Mouse (Mus musculus) limb, embryonic 13.5 days (tissue): ENCODE data around the gene Mgp. TPM values are rescaled to one million over a fixed set of nuclear protein-coding genes. Genes with fewer than 3 reads are reported as not detected.

ENCODE experiments used
- ATAC-seq: fragments of 200-750 bp; cut with Nextera tagmentation; 2 replicates; pipeline ENCODE4 v1.8.0; 2017; ENCODE audit warnings: low read depth, moderate number of reproducible peaks, moderate TSS enrichment; ENCODE audit not compliant: low FRiP score
- H3K27ac ChIP-seq: fragments of 300-500 bp; sonication (generic); 2 replicates; pipeline ENCODE4 v1.5.1; 2015; ENCODE audit warnings: inconsistent platforms, mild to moderate bottlenecking, moderate library complexity
- H3K27me3 ChIP-seq: fragments of 300-500 bp; sonication (generic); 2 replicates; pipeline ENCODE4 v1.6.1; 2015; ENCODE audit warnings: mild to moderate bottlenecking, inconsistent platforms
- H3K36me3 ChIP-seq: fragments of 300-500 bp; sonication (generic); 2 replicates; pipeline ENCODE4 v1.6.1; 2015; ENCODE audit warnings: inconsistent platforms, mild to moderate bottlenecking, moderate library complexity
- H3K4me1 ChIP-seq: fragments of 300-500 bp; sonication (generic); 2 replicates; pipeline ENCODE4 v1.6.1; 2015; ENCODE audit warnings: inconsistent platforms
- H3K4me2 ChIP-seq: fragments of 300-500 bp; sonication (generic); replicated peaks from 2 replicates; pipeline ENCODE4 v1.6.1; 2015; ENCODE audit warnings: inconsistent platforms, mild to moderate bottlenecking, moderate library complexity
- H3K4me3 ChIP-seq: fragments of 300-500 bp; sonication (generic); 2 replicates; pipeline ENCODE4 v1.5.1; 2015; ENCODE audit warnings: moderate library complexity, mild to moderate bottlenecking, inconsistent platforms
- H3K9ac ChIP-seq: fragments of 300-500 bp; sonication (generic); 2 replicates; pipeline ENCODE4 v1.6.1; 2015; ENCODE audit warnings: mild to moderate bottlenecking, inconsistent platforms
- H3K9me3 ChIP-seq: fragments of 300-500 bp; sonication (generic); 2 replicates; pipeline ENCODE4 v1.6.1; 2016; ENCODE audit warnings: inconsistent platforms
- WGBS: fragments of 180-500 bp; shearing (Covaris S2); methylation state at CpG from one replicate; pipeline ENCODE4 v1.1.7; 2015; 5-methylcytosine and 5-hydroxymethylcytosine counted together
- polyA plus RNA-seq: library from polyadenylated mRNA; unstranded; fragments of >200 nt; fragmentation: Nextera tagmentation; extraction: Ambion mirVana; gene quantifications from 2 replicates; pipeline ENCODE4 v1.2.1, GENCODE M21; 2015

The Mgp gene
- polyA plus RNA-seq, result 180 and 183 TPM in 2 replicates

- Histone ChIP-seq H3K27ac (peak within 1 kb of the TSS; percentile 85), H3K9me3 (no peaks in the 10 kb centered on the region), H3K9ac (peak within 1 kb of the TSS; percentile 67), H3K4me3 (peak within 1 kb of the TSS; percentile 46), H3K27me3 (no peaks in the 10 kb centered on the region), H3K36me3 (0 out of 2 replicates have a peak, but pooled peaks cover 5% of the 10 kb centered on the region), H3K4me2 (peak within 1 kb of the TSS; percentile 63), H3K4me1 (peaks cover 32% of the 10 kb centered on the region)
- 15% methylated on average over 9 of the region's 9 CpGs for whole genome bisulfite sequencing
- ATAC-seq, result peak; percentile 90
These were observed at the start of gene Mgp for GRCm38 (mm10) chr6:136875670-136876069. Gene Mgp (minus strand): TSS chr6:136875823.

GRCm38 (mm10) chr6:136925049-136925448 lies 49.4 kb upstream of the Mgp start:
- Histone ChIP-seq H3K9ac (no peak overlapping the region), H3K27ac (no peak overlapping the region; the same call in 1 of the 2 replicates), H3K36me3 (no peaks in the 10 kb centered on the region; the same call in 1 of the 2 replicates), H3K9me3 (no peaks in the 10 kb centered on the region), H3K4me2 (no peak overlapping the region), H3K4me3 (no peak overlapping the region), H3K27me3 (no peaks in the 10 kb centered on the region), H3K4me1 (peaks cover 11% of the 10 kb centered on the region)
- ATAC-seq, result no peak
- 44% methylated on average over 8 of the region's 8 CpGs for WGBS

GRCm38 (mm10) chr6:136923532-136923931 lies 47.9 kb upstream of the Mgp start, which contains the start of gene Pde6h:
Gene Pde6h (plus strand): TSS chr6:136923832.
- Histone ChIP-seq H3K4me2 (no peak within 1 kb of the TSS), H3K4me1 (peaks cover 12% of the 10 kb centered on the region), H3K27me3 (no peaks in the 10 kb centered on the region), H3K27ac (no peak within 1 kb of the TSS), H3K4me3 (no peak within 1 kb of the TSS), H3K9ac (no peak within 1 kb of the TSS), H3K9me3 (no peaks in the 10 kb centered on the region), H3K36me3 (no peaks in the 10 kb centered on the region; the same call in 1 of the 2 replicates)
- no peak for ATAC-seq
- 95% methylated on average over 8 of the region's 8 CpGs for WGBS

GRCm38 (mm10) chr6:136922871-136923270 lies 47.2 kb upstream of the Mgp start:
- ATAC-seq, result no peak
- 86% methylated on average over 7 of the region's 7 CpGs for WGBS
- Histone ChIP-seq H3K9ac (no peak overlapping the region), H3K4me1 (peaks cover 19% of the 10 kb centered on the region), H3K4me3 (no peak overlapping the region), H3K4me2 (no peak overlapping the region), H3K27me3 (no peaks in the 10 kb centered on the region), H3K36me3 (no peaks in the 10 kb centered on the region; the same call in 1 of the 2 replicates), H3K9me3 (no peaks in the 10 kb centered on the region), H3K27ac (no peak overlapping the region)

- Histone ChIP-seq H3K27me3 (no peaks in the 10 kb centered on the region), H3K4me1 (peaks cover 23% of the 10 kb centered on the region), H3K4me2 (no peak within 1 kb of the TSS), H3K36me3 (no peaks in the 10 kb centered on the region; the same call in 1 of the 2 replicates), H3K4me3 (no peak within 1 kb of the TSS), H3K9me3 (no peaks in the 10 kb centered on the region), H3K27ac (peak within 1 kb of the TSS; percentile 15; the same call in 1 of the 2 replicates), H3K9ac (no peak within 1 kb of the TSS)
- no peak for ATAC-seq
- 73% methylated on average over 5 of the region's 5 CpGs for WGBS
These were observed 46.5 kb upstream of the Mgp start, which contains the start of gene Erp27 for GRCm38 (mm10) chr6:136922080-136922479. Gene Erp27 (minus strand): TSS chr6:136922180.

- H3K4me2 ChIP-seq, result no peak overlapping the region
- H3K4me1 ChIP-seq, result peaks cover 23% of the 10 kb centered on the region
- no peak overlapping the region for H3K4me3 ChIP-seq
- no peaks in the 10 kb centered on the region for H3K9me3 ChIP-seq
- H3K9ac ChIP-seq, result no peak overlapping the region
- H3K27me3 ChIP-seq, result no peaks in the 10 kb centered on the region
- no peaks in the 10 kb centered on the region; the same call in 1 of the 2 replicates for H3K36me3 ChIP-seq
- WGBS, result 56% methylated on average over 7 of the region's 7 CpGs
- no peak for ATAC-seq
- H3K27ac ChIP-seq, result peak overlapping the region; percentile 15; the same call in 1 of the 2 replicates
These were observed 46.0 kb upstream of the Mgp start for GRCm38 (mm10) chr6:136921601-136922000.

- Histone ChIP-seq H3K4me3 (no peak overlapping the region), H3K9ac (no peak overlapping the region), H3K27ac (no peak overlapping the region), H3K9me3 (no peaks in the 10 kb centered on the region), H3K4me1 (peaks cover 23% of the 10 kb centered on the region), H3K27me3 (no peaks in the 10 kb centered on the region), H3K36me3 (no peaks in the 10 kb centered on the region; the same call in 1 of the 2 replicates), H3K4me2 (no peak overlapping the region)
- 44% methylated on average over 16 of the region's 16 CpGs for WGBS
- ATAC-seq, result no peak
These were observed 45.0 kb upstream of the Mgp start for GRCm38 (mm10) chr6:136920320-136921257.

GRCm38 (mm10) chr6:136917885-136918284 lies 42.3 kb upstream of the Mgp start:
- Histone ChIP-seq H3K4me2 (no peak overlapping the region), H3K4me3 (no peak overlapping the region), H3K36me3 (no peaks in the 10 kb centered on the region; the same call in 1 of the 2 replicates), H3K27ac (peak overlapping the region; percentile 44; the same call in 1 of the 2 replicates), H3K27me3 (no peaks in the 10 kb centered on the region), H3K4me1 (peaks cover 27% of the 10 kb centered on the region), H3K9me3 (no peaks in the 10 kb centered on the region), H3K9ac (no peak overlapping the region)
- WGBS, result 9% methylated on average over 2 of the region's 2 CpGs
- no peak for ATAC-seq

- 83% methylated on average over 8 of the region's 8 CpGs for WGBS
- Histone ChIP-seq H3K27ac (no peak overlapping the region), H3K4me3 (no peak overlapping the region), H3K4me1 (peaks cover 35% of the 10 kb centered on the region), H3K9me3 (no peaks in the 10 kb centered on the region), H3K9ac (no peak overlapping the region), H3K4me2 (no peak overlapping the region), H3K36me3 (no peaks in the 10 kb centered on the region), H3K27me3 (no peaks in the 10 kb centered on the region)
- no peak for ATAC-seq
These were observed 40.2 kb upstream of the Mgp start for GRCm38 (mm10) chr6:136915721-136916395.

GRCm38 (mm10) chr6:136914234-136914633 lies 38.6 kb upstream of the Mgp start:
- 73% methylated on average over 6 of the region's 6 CpGs for WGBS
- Histone ChIP-seq H3K4me1 (peaks cover 41% of the 10 kb centered on the region), H3K27ac (peak overlapping the region; percentile 85; the same call in 1 of the 2 replicates), H3K27me3 (no peaks in the 10 kb centered on the region), H3K9ac (no peak overlapping the region), H3K9me3 (no peaks in the 10 kb centered on the region), H3K4me3 (no peak overlapping the region), H3K4me2 (peak overlapping the region; percentile 57; the same call in 1 of the 2 replicates), H3K36me3 (no peaks in the 10 kb centered on the region)
- ATAC-seq, result no peak

GRCm38 (mm10) chr6:136913384-136914126 lies 37.9 kb upstream of the Mgp start:
- H3K27ac ChIP-seq, result peak overlapping the region; percentile 85
- peak overlapping the region; percentile 21 for H3K4me3 ChIP-seq
- H3K9ac ChIP-seq, result peak overlapping the region; percentile 43; the same call in 1 of the 2 replicates
- H3K36me3 ChIP-seq, result no peaks in the 10 kb centered on the region
- H3K4me2 ChIP-seq, result peak overlapping the region; percentile 57
- ATAC-seq, result peak; percentile 83
- 6% methylated on average over 18 of the region's 18 CpGs for WGBS
- H3K27me3 ChIP-seq, result no peaks in the 10 kb centered on the region
- no peaks in the 10 kb centered on the region for H3K9me3 ChIP-seq
- peaks cover 40% of the 10 kb centered on the region for H3K4me1 ChIP-seq
